Mouse (Mus musculus): ENCODE measurements at regions not wholly inside any gene's neighbourhood (a gene's known extent, or its start where the extent isn't known, plus 50 kb on each side); places are given as distances from the start of the nearest gene placed in this dataset.
A peak's percentile ranks its signal among the peaks of the same experiment; 100 is the strongest.

GRCm38 (mm10) chr16:50045552-50046547 lies 245.5 kb downstream of the Cd47 start:
- H3K4me1 ChIP-seq (ENCODE audit: control insufficient read depth, insufficient read depth, low read length) = no peaks in the 10 kb centered on the region
- ATAC-seq (ENCODE audit: insufficient number of reproducible peaks, insufficient read depth, low FRiP score, low read depth) = peak; percentile 78; the same call in 1 of the 2 replicates
- H3K27ac ChIP-seq (ENCODE audit: low read length) = no peak overlapping the region
- peak overlapping the region; percentile 17 for H3K4me3 ChIP-seq (ENCODE audit: low read depth, low read length)
- H3K9ac ChIP-seq (replicated peaks; ENCODE audit: low read depth, low read length) = no peak overlapping the region
- H3K36me3 ChIP-seq (ENCODE audit: control insufficient read depth, insufficient read depth, low read length) = no peaks in the 10 kb centered on the region
- H3K27me3 ChIP-seq (ENCODE audit: control insufficient read depth, insufficient read depth, low read length) = no peaks in the 10 kb centered on the region
- H3K9me3 ChIP-seq (ENCODE audit: control insufficient read depth, low read depth, low read length) = no peaks in the 10 kb centered on the region
- peak overlapping the region; percentile 47 for H3K4me2 ChIP-seq (replicated peaks; ENCODE audit: low read depth, low read length)
- WGBS = 13% methylated on average over 32 of the region's 32 CpGs

- no peak for ATAC-seq (ENCODE audit: insufficient number of reproducible peaks, insufficient read depth, low FRiP score, low read depth)
- 68% methylated on average over 4 of the region's 4 CpGs for WGBS
- H3K27ac ChIP-seq (ENCODE audit: low read length) = no peak overlapping the region
- no peak overlapping the region for H3K4me3 ChIP-seq (ENCODE audit: low read depth, low read length)
- H3K4me2 ChIP-seq (replicated peaks; ENCODE audit: low read depth, low read length) = no peak overlapping the region
- no peaks in the 10 kb centered on the region for H3K9me3 ChIP-seq (ENCODE audit: control insufficient read depth, low read depth, low read length)
- no peaks in the 10 kb centered on the region for H3K36me3 ChIP-seq (ENCODE audit: control insufficient read depth, insufficient read depth, low read length)
- H3K27me3 ChIP-seq (ENCODE audit: control insufficient read depth, insufficient read depth, low read length) = no peaks in the 10 kb centered on the region
- H3K4me1 ChIP-seq (ENCODE audit: control insufficient read depth, insufficient read depth, low read length) = no peaks in the 10 kb centered on the region
- no peak overlapping the region for H3K9ac ChIP-seq (replicated peaks; ENCODE audit: low read depth, low read length)
Measured at GRCm38 (mm10) chr16:50063540-50063939, 263.2 kb downstream of the Cd47 start.

- Histone ChIP-seq H3K4me3 (ENCODE audit: low read depth, low read length) (no peak overlapping the region), H3K4me1 (ENCODE audit: control insufficient read depth, insufficient read depth, low read length) (no peaks in the 10 kb centered on the region), H3K9ac (replicated peaks; ENCODE audit: low read depth, low read length) (no peak overlapping the region), H3K36me3 (ENCODE audit: control insufficient read depth, insufficient read depth, low read length) (no peaks in the 10 kb centered on the region), H3K27ac (ENCODE audit: low read length) (no peak overlapping the region), H3K27me3 (ENCODE audit: control insufficient read depth, insufficient read depth, low read length) (no peaks in the 10 kb centered on the region), H3K4me2 (replicated peaks; ENCODE audit: low read depth, low read length) (no peak overlapping the region), H3K9me3 (ENCODE audit: control insufficient read depth, low read depth, low read length) (no peaks in the 10 kb centered on the region)
- ATAC-seq (ENCODE audit: insufficient number of reproducible peaks, insufficient read depth, low FRiP score, low read depth) = no peak
- 77% methylated on average over 5 of the region's 5 CpGs for WGBS
Measured at GRCm38 (mm10) chr16:50065336-50066082, 265.2 kb downstream of the Cd47 start.

- Histone ChIP-seq H3K4me1 (ENCODE audit: control insufficient read depth, insufficient read depth, low read length) (no peaks in the 10 kb centered on the region), H3K9me3 (ENCODE audit: control insufficient read depth, low read depth, low read length) (no peaks in the 10 kb centered on the region), H3K27ac (ENCODE audit: low read length) (no peak overlapping the region), H3K9ac (replicated peaks; ENCODE audit: low read depth, low read length) (no peak overlapping the region), H3K27me3 (ENCODE audit: control insufficient read depth, insufficient read depth, low read length) (no peaks in the 10 kb centered on the region), H3K4me2 (replicated peaks; ENCODE audit: low read depth, low read length) (no peak overlapping the region), H3K4me3 (ENCODE audit: low read depth, low read length) (no peak overlapping the region), H3K36me3 (ENCODE audit: control insufficient read depth, insufficient read depth, low read length) (no peaks in the 10 kb centered on the region)
- 65% methylated on average over 4 of the region's 4 CpGs for WGBS
- ATAC-seq (ENCODE audit: insufficient number of reproducible peaks, insufficient read depth, low FRiP score, low read depth) = peak; percentile 61; the same call in 1 of the 2 replicates
Measured at GRCm38 (mm10) chr16:50069033-50069432, 268.7 kb downstream of the Cd47 start.

DNA sequence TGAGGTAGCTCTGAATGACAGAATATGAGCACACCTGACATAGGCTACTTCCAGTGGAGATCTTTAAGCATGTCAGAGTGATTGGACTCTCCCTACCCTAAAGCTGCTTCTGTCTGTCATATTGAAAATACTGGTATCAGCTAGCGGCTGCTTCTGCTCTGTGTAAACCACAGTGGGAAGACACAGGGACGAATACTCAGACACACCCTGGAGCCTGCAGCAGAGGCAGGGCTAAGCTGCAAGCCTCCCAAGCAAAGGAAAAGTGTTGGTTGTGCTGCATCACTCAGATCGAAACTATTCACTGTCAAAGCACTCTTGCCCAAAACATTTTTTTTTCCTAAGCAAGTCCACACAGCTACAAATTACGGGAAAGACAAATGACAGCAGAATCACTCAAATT lies 270.4 kb downstream of the Cd47 start:
- H3K27me3 ChIP-seq (ENCODE audit: control insufficient read depth, insufficient read depth, low read length) = no peaks in the 10 kb centered on the region
- no peak overlapping the region for H3K9ac ChIP-seq (replicated peaks; ENCODE audit: low read depth, low read length)
- no peak for ATAC-seq (ENCODE audit: insufficient number of reproducible peaks, insufficient read depth, low FRiP score, low read depth)
- H3K4me3 ChIP-seq (ENCODE audit: low read depth, low read length) = no peak overlapping the region
- WGBS = 45% methylated on average over 4 of the region's 4 CpGs
- no peak overlapping the region for H3K27ac ChIP-seq (ENCODE audit: low read length)
- H3K36me3 ChIP-seq (ENCODE audit: control insufficient read depth, insufficient read depth, low read length) = no peaks in the 10 kb centered on the region
- H3K9me3 ChIP-seq (ENCODE audit: control insufficient read depth, low read depth, low read length) = no peaks in the 10 kb centered on the region
- no peak overlapping the region for H3K4me2 ChIP-seq (replicated peaks; ENCODE audit: low read depth, low read length)
- no peaks in the 10 kb centered on the region for H3K4me1 ChIP-seq (ENCODE audit: control insufficient read depth, insufficient read depth, low read length)

DNA sequence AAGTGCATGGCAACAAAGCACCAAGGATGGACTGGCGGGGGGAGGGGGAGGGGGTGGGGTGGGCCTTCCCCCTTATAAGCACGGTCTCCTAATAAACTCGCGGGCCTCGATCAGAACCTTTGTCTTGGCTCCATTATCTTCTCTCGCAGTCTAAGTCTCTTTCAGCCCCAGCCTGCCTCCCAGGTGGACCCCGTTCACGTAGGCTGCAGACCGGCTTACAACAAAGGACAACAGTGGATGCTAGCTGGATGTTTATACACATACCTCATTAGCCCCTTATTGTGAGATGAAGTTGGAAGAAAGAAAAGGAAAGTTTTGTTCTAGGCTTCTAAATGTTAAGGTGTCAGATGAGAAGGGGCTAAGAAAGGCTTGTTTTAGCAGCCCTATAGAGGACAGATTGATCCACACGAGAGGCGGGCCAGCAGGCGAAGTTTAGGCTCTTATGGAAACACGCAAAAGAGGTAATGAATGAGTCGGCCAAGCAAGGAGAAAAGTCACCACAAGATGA lies 272.6 kb downstream of the Cd47 start:
- H3K9ac ChIP-seq (replicated peaks; ENCODE audit: low read depth, low read length) = no peak overlapping the region
- H3K4me3 ChIP-seq (ENCODE audit: low read depth, low read length) = no peak overlapping the region
- no peaks in the 10 kb centered on the region for H3K9me3 ChIP-seq (ENCODE audit: control insufficient read depth, low read depth, low read length)
- no peak for ATAC-seq (ENCODE audit: insufficient number of reproducible peaks, insufficient read depth, low FRiP score, low read depth)
- H3K36me3 ChIP-seq (ENCODE audit: control insufficient read depth, insufficient read depth, low read length) = no peaks in the 10 kb centered on the region
- H3K27me3 ChIP-seq (ENCODE audit: control insufficient read depth, insufficient read depth, low read length) = no peaks in the 10 kb centered on the region
- 57% methylated on average over 14 of the region's 14 CpGs for WGBS
- no peaks in the 10 kb centered on the region for H3K4me1 ChIP-seq (ENCODE audit: control insufficient read depth, insufficient read depth, low read length)
- no peak overlapping the region for H3K27ac ChIP-seq (ENCODE audit: low read length)
- H3K4me2 ChIP-seq (replicated peaks; ENCODE audit: low read depth, low read length) = no peak overlapping the region

GRCm38 (mm10) chr16:50073979-50074378 lies 273.6 kb downstream of the Cd47 start:
- H3K4me1 ChIP-seq (ENCODE audit: control insufficient read depth, insufficient read depth, low read length) = no peaks in the 10 kb centered on the region
- no peak overlapping the region for H3K27ac ChIP-seq (ENCODE audit: low read length)
- no peak overlapping the region for H3K4me3 ChIP-seq (ENCODE audit: low read depth, low read length)
- no peaks in the 10 kb centered on the region for H3K27me3 ChIP-seq (ENCODE audit: control insufficient read depth, insufficient read depth, low read length)
- H3K4me2 ChIP-seq (replicated peaks; ENCODE audit: low read depth, low read length) = no peak overlapping the region
- no peaks in the 10 kb centered on the region for H3K36me3 ChIP-seq (ENCODE audit: control insufficient read depth, insufficient read depth, low read length)
- ATAC-seq (ENCODE audit: insufficient number of reproducible peaks, insufficient read depth, low FRiP score, low read depth) = no peak
- H3K9me3 ChIP-seq (ENCODE audit: control insufficient read depth, low read depth, low read length) = no peaks in the 10 kb centered on the region
- WGBS = 64% methylated on average over 4 of the region's 4 CpGs
- no peak overlapping the region for H3K9ac ChIP-seq (replicated peaks; ENCODE audit: low read depth, low read length)

GRCm38 (mm10) chr16:50075641-50076040 lies 275.3 kb downstream of the Cd47 start:
- Histone ChIP-seq H3K4me1 (ENCODE audit: control insufficient read depth, insufficient read depth, low read length) (no peaks in the 10 kb centered on the region), H3K36me3 (ENCODE audit: control insufficient read depth, insufficient read depth, low read length) (no peaks in the 10 kb centered on the region), H3K9ac (replicated peaks; ENCODE audit: low read depth, low read length) (no peak overlapping the region), H3K27ac (ENCODE audit: low read length) (no peak overlapping the region), H3K4me3 (ENCODE audit: low read depth, low read length) (no peak overlapping the region), H3K9me3 (ENCODE audit: control insufficient read depth, low read depth, low read length) (no peaks in the 10 kb centered on the region), H3K4me2 (replicated peaks; ENCODE audit: low read depth, low read length) (no peak overlapping the region), H3K27me3 (ENCODE audit: control insufficient read depth, insufficient read depth, low read length) (no peaks in the 10 kb centered on the region)
- no peak for ATAC-seq (ENCODE audit: insufficient number of reproducible peaks, insufficient read depth, low FRiP score, low read depth)
- 75% methylated on average over 4 of the region's 4 CpGs for WGBS

Data from stomach, embryonic 14.5 days (tissue).